Mouse (Mus musculus): ENCODE measurements at regions not wholly inside any gene's neighbourhood (a gene's known extent, or its start where the extent isn't known, plus 50 kb on each side); places are given as distances from the start of the nearest gene placed in this dataset.

GRCm38 (mm10) chr5:126098433-126098832 is 566.9 kb downstream of the Tmem132b start:
- H3K9ac ChIP-seq (replicated peaks; ENCODE audit: low read depth, low read length), result no peak overlapping the region
- H3K4me1 ChIP-seq (ENCODE audit: control insufficient read depth, insufficient read depth), result no peaks in the 10 kb centered on the region
- no peak for TF ChIP-seq EP300 (IDR thresholded peaks at IDR 0.05; ENCODE audit: low read depth)
- TF ChIP-seq CTCF (IDR thresholded peaks at IDR 0.05; ENCODE audit: low read depth), result no peak
- 66% methylated on average over 7 of the region's 7 CpGs for WGBS
- no peak overlapping the region for H3K4me2 ChIP-seq (ENCODE audit: low read depth, low read length)
- H3K27ac ChIP-seq (ENCODE audit: low read depth), result no peak overlapping the region
- H3K9me3 ChIP-seq (replicated peaks; ENCODE audit: control insufficient read depth, low read length), result no peaks in the 10 kb centered on the region
- no peaks in the 10 kb centered on the region for H3K36me3 ChIP-seq (replicated peaks; ENCODE audit: control insufficient read depth, insufficient read depth, low read length)
- H3K27me3 ChIP-seq (ENCODE audit: control insufficient read depth, insufficient read depth, low read length), result no peaks in the 10 kb centered on the region
- ATAC-seq (ENCODE audit: insufficient read depth, low read depth), result no peak
- no peak overlapping the region for H3K4me3 ChIP-seq (ENCODE audit: low read depth, low read length)
- no peak for DNase-seq (ENCODE audit: low spot score)

GRCm38 (mm10) chr5:126099931-126100330 is 568.4 kb downstream of the Tmem132b start:
- no peak for ATAC-seq (ENCODE audit: insufficient read depth, low read depth)
- no peak for DNase-seq (ENCODE audit: low spot score)
- Histone ChIP-seq H3K27ac (ENCODE audit: low read depth) (no peak overlapping the region), H3K9ac (replicated peaks; ENCODE audit: low read depth, low read length) (no peak overlapping the region), H3K4me2 (ENCODE audit: low read depth, low read length) (no peak overlapping the region), H3K9me3 (replicated peaks; ENCODE audit: control insufficient read depth, low read length) (no peaks in the 10 kb centered on the region), H3K36me3 (replicated peaks; ENCODE audit: control insufficient read depth, insufficient read depth, low read length) (no peaks in the 10 kb centered on the region), H3K4me3 (ENCODE audit: low read depth, low read length) (no peak overlapping the region), H3K4me1 (ENCODE audit: control insufficient read depth, insufficient read depth) (no peaks in the 10 kb centered on the region), H3K27me3 (ENCODE audit: control insufficient read depth, insufficient read depth, low read length) (no peaks in the 10 kb centered on the region)
- 79% methylated on average over 8 of the region's 8 CpGs for WGBS
- TF ChIP-seq CTCF (IDR thresholded peaks at IDR 0.05; ENCODE audit: low read depth) (no peak), EP300 (IDR thresholded peaks at IDR 0.05; ENCODE audit: low read depth) (no peak)

GRCm38 (mm10) chr5:126104464-126104863 is 572.9 kb downstream of the Tmem132b start:
- Histone ChIP-seq H3K4me1 (ENCODE audit: control insufficient read depth, insufficient read depth) (no peaks in the 10 kb centered on the region), H3K4me2 (ENCODE audit: low read depth, low read length) (no peak overlapping the region), H3K27ac (ENCODE audit: low read depth) (no peak overlapping the region), H3K9me3 (replicated peaks; ENCODE audit: control insufficient read depth, low read length) (no peaks in the 10 kb centered on the region), H3K27me3 (ENCODE audit: control insufficient read depth, insufficient read depth, low read length) (no peaks in the 10 kb centered on the region), H3K36me3 (replicated peaks; ENCODE audit: control insufficient read depth, insufficient read depth, low read length) (no peaks in the 10 kb centered on the region), H3K9ac (replicated peaks; ENCODE audit: low read depth, low read length) (no peak overlapping the region), H3K4me3 (ENCODE audit: low read depth, low read length) (no peak overlapping the region)
- TF ChIP-seq CTCF (IDR thresholded peaks at IDR 0.05; ENCODE audit: low read depth) (no peak), EP300 (IDR thresholded peaks at IDR 0.05; ENCODE audit: low read depth) (no peak)
- WGBS, result 69% methylated on average over 5 of the region's 5 CpGs
- ATAC-seq (ENCODE audit: insufficient read depth, low read depth), result no peak
- no peak for DNase-seq (ENCODE audit: low spot score)

- Histone ChIP-seq H3K27me3 (ENCODE audit: control insufficient read depth, insufficient read depth, low read length) (no peaks in the 10 kb centered on the region), H3K4me3 (ENCODE audit: low read depth, low read length) (no peak overlapping the region), H3K4me1 (ENCODE audit: control insufficient read depth, insufficient read depth) (no peaks in the 10 kb centered on the region), H3K36me3 (replicated peaks; ENCODE audit: control insufficient read depth, insufficient read depth, low read length) (no peaks in the 10 kb centered on the region), H3K9ac (replicated peaks; ENCODE audit: low read depth, low read length) (no peak overlapping the region), H3K9me3 (replicated peaks; ENCODE audit: control insufficient read depth, low read length) (no peaks in the 10 kb centered on the region), H3K27ac (ENCODE audit: low read depth) (no peak overlapping the region), H3K4me2 (ENCODE audit: low read depth, low read length) (no peak overlapping the region)
- 76% methylated on average over 1 of the region's 1 CpGs for WGBS
- ATAC-seq (ENCODE audit: insufficient read depth, low read depth) (no peak), DNase-seq (ENCODE audit: low spot score) (no peak)
- TF ChIP-seq CTCF (IDR thresholded peaks at IDR 0.05; ENCODE audit: low read depth), result no peak
- no peak for TF ChIP-seq EP300 (IDR thresholded peaks at IDR 0.05; ENCODE audit: low read depth)
These were observed 573.3 kb downstream of the Tmem132b start for GRCm38 (mm10) chr5:126104883-126105282.

- Histone ChIP-seq H3K9me3 (replicated peaks; ENCODE audit: control insufficient read depth, low read length) (no peaks in the 10 kb centered on the region), H3K27ac (ENCODE audit: low read depth) (no peak overlapping the region), H3K9ac (replicated peaks; ENCODE audit: low read depth, low read length) (no peak overlapping the region), H3K4me1 (ENCODE audit: control insufficient read depth, insufficient read depth) (no peaks in the 10 kb centered on the region), H3K36me3 (replicated peaks; ENCODE audit: control insufficient read depth, insufficient read depth, low read length) (no peaks in the 10 kb centered on the region), H3K4me3 (ENCODE audit: low read depth, low read length) (no peak overlapping the region), H3K4me2 (ENCODE audit: low read depth, low read length) (no peak overlapping the region), H3K27me3 (ENCODE audit: control insufficient read depth, insufficient read depth, low read length) (no peaks in the 10 kb centered on the region)
- DNase-seq (ENCODE audit: low spot score) (no peak), ATAC-seq (ENCODE audit: insufficient read depth, low read depth) (no peak)
- 53% methylated on average over 1 of the region's 1 CpGs for WGBS
- TF ChIP-seq EP300 (IDR thresholded peaks at IDR 0.05; ENCODE audit: low read depth), result no peak
These were observed 573.9 kb downstream of the Tmem132b start for GRCm38 (mm10) chr5:126105446-126105845.

- no peaks in the 10 kb centered on the region for H3K36me3 ChIP-seq (replicated peaks; ENCODE audit: control insufficient read depth, insufficient read depth, low read length)
- no peaks in the 10 kb centered on the region for H3K4me1 ChIP-seq (ENCODE audit: control insufficient read depth, insufficient read depth)
- no peaks in the 10 kb centered on the region for H3K9me3 ChIP-seq (replicated peaks; ENCODE audit: control insufficient read depth, low read length)
- H3K4me3 ChIP-seq (ENCODE audit: low read depth, low read length), result no peak overlapping the region
- TF ChIP-seq CTCF (IDR thresholded peaks at IDR 0.05; ENCODE audit: low read depth) (no peak), EP300 (IDR thresholded peaks at IDR 0.05; ENCODE audit: low read depth) (no peak)
- H3K27me3 ChIP-seq (ENCODE audit: control insufficient read depth, insufficient read depth, low read length), result no peaks in the 10 kb centered on the region
- ATAC-seq (ENCODE audit: insufficient read depth, low read depth) (no peak), DNase-seq (ENCODE audit: low spot score) (no peak)
- no peak overlapping the region for H3K9ac ChIP-seq (replicated peaks; ENCODE audit: low read depth, low read length)
- no peak overlapping the region for H3K4me2 ChIP-seq (ENCODE audit: low read depth, low read length)
- 74% methylated on average over 5 of the region's 5 CpGs for WGBS
- no peak overlapping the region for H3K27ac ChIP-seq (ENCODE audit: low read depth)
These were observed 575.4 kb downstream of the Tmem132b start for GRCm38 (mm10) chr5:126107020-126107419.
